Mouse (Mus musculus): ENCODE measurements around the gene Gadd45gip1.

The Gadd45gip1 gene

DNA sequence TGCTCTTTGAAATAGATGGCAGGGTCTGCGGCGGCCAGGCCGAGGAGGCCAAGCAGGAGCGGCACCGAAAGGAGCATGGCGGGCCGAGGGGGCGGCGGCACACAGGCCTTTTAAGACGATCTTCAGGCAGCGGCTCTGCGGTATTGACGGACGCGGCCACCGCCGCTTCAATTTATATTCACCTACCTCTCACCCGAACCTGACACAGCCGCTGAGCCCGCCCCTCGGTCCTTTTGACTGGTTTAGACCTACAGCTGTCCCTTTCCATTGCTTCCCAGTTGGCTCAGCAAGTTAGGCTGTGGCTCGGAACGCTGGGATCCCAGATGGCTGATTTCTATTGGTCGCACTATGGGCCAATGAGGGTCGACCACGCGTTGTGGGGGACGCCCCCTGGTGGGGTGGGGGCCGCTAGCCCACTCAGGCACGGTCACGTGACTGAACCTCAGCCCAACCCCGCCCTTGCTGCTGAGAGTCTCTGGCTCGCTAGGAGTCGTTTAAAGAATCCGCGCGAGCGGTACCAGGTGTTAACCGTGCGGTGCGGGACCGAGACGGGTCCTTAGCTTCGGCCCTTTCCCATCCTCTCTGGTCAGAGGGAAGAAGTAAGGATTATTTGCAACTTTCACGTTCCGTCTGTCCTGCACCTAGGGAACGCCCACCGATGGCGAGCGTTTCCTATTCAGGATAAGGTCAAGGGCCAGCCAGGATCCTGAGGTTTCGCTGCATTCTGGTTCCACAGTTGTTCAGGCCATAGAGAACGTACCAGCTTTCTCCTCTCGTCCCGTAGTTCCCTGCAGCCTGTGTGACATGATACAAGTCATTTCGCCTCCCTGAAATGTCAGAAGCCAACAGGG, 15.6 kb downstream of the Gadd45gip1 start, which contains the start of gene Calr:
Calr (minus strand) TSS at position 213 of the 851 bp plus-strand sequence.
- no peak for TF ChIP-seq GATA4 (IDR thresholded peaks at IDR 0.05; ENCODE audit: insufficient replicate concordance, low read length)

DNA sequence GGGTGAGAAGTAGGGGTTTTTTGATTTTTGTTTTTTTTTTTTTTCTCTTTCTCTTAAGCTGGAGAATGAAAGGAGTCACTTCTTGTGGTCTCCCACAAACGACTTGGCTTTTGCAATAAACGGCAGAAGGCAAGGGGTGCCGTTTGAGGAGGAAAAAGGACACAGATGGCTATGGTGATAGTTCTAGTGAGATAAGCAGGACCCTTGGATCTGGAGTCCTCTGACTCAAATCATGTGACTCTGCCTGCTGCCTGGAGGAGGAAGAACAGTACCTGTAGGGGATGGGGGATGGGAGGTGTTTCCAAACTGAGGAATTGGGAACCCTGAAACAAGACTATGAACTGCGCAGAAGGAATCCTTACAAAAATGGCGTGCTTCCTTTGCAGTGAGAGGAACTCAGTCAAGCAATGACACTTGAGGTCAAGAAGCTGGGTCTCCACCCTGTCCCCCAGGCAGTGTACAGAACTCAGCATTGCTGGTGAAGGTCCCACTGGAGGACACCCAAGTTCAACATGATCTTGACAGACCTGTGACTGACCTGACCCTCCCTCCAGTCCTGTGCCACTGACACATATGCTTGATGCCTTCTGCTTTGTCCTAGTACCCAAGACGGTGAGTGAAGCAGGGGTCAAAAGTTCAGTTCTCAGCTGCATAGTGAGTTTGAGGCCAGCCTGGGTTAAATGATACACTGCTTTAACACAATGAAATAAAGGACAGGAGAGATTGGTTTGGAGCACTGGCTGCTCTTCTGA, 16.5 kb downstream of the Gadd45gip1 start:
- TF ChIP-seq GATA4 (IDR thresholded peaks at IDR 0.05; ENCODE audit: insufficient replicate concordance, low read length), result no peak

GRCm38 (mm10) chr8:84856434-84856833, 25.1 kb downstream of the Gadd45gip1 start:
- no peak for TF ChIP-seq GATA4 (IDR thresholded peaks at IDR 0.05; ENCODE audit: insufficient replicate concordance, low read length)

GRCm38 (mm10) chr8:84856864-84857441, 25.6 kb downstream of the Gadd45gip1 start, which contains the start of gene Farsa:
Farsa (plus strand) TSS chr8:84856989.
- TF ChIP-seq GATA4 (IDR thresholded peaks at IDR 0.05; ENCODE audit: insufficient replicate concordance, low read length), result peak; percentile 87; the same call in 1 of the 2 replicates

GRCm38 (mm10) chr8:84871376-84872308, 40.3 kb downstream of the Gadd45gip1 start, which contains the start of gene Syce2:
Syce2 (plus strand) TSS chr8:84872111.
- no peak for TF ChIP-seq GATA4 (IDR thresholded peaks at IDR 0.05; ENCODE audit: insufficient replicate concordance, low read length)

GRCm38 (mm10) chr8:84872309-84872965, 41.1 kb downstream of the Gadd45gip1 start:
- TF ChIP-seq GATA4 (IDR thresholded peaks at IDR 0.05; ENCODE audit: insufficient replicate concordance, low read length), result no peak

- TF ChIP-seq GATA4 (IDR thresholded peaks at IDR 0.05; ENCODE audit: insufficient replicate concordance, low read length), result no peak
Observed at GRCm38 (mm10) chr8:84873016-84873415, 41.7 kb downstream of the Gadd45gip1 start.

- no peak for TF ChIP-seq GATA4 (IDR thresholded peaks at IDR 0.05; ENCODE audit: insufficient replicate concordance, low read length)
Observed at GRCm38 (mm10) chr8:84874339-84874738, 43.0 kb downstream of the Gadd45gip1 start.

DNA sequence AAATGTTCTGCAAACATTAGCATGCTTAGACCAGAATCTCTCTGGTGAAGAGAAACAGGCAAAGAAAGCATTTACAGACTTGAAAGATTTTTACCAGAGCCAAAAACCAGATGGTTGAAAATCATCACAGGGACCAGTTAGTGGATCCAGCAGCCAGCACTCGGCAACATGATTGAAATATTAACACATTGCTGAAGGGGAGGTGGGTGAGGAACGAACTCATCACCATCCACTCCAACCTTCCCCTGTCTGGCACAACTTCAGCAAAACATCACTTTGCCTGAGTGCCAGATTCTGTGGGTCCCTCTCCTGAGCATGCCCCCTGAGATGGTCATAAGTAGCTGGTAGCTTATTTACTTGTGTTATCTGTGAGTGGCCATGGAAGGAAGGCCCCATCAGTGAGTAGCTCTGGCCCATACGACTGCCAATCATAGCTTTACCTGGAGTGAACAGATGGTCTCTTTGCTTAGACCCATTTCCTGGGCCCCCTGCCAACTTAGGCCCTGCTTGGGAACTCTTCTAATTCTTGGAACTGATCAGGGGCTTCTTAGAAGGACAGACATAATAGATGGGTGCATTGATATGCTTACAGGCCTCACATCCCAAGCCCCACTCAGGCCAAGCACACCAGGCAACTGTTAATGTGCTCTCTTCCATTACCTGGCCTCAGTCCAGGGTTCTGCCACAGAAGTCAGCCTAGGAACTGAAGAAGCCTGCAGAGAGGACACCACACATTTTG, 46.1 kb downstream of the Gadd45gip1 start:
- TF ChIP-seq GATA4 (IDR thresholded peaks at IDR 0.05; ENCODE audit: insufficient replicate concordance, low read length), result no peak

DNA sequence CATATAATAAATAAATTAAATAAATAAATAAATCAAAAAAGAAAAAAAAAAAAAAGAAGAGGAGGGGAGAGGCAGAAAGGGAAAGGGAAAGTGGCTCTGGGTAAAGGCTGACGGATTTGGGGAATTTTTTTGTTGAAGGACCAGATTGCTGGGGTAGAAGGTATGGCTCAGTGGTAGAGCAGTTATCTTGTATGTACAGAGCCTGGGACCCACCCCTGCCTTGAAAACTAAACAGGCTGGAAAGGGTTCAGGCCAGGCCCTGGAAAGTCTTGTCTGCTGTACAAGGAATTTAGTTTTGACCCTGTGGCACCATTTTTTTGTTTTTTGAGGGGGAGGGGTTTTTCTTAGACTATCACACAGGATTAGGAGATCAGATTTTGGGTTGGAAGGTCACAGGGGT, 47.6 kb downstream of the Gadd45gip1 start:
- no peak for TF ChIP-seq GATA4 (IDR thresholded peaks at IDR 0.05; ENCODE audit: insufficient replicate concordance, low read length)

DNA sequence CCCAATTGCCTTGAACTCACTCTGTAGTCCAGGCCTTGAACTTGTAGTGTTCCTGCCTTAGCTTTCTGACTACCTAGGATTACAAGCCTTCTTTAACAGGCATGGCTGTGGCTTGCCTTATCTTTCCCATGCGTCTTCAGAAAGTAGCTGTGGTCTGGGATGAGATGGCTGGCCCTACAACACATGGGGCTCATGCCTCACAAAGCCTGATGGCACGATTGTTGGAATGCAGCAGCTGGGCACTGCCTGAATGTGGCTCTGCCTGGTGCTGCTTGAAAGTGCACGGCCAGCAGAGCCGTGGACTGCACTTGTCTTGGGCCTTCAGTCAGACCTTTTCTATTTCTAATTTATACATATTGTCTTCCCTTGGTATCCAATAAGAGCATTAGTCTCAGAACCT, 53.4 kb downstream of the Gadd45gip1 start:
- TF ChIP-seq GATA4 (IDR thresholded peaks at IDR 0.05; ENCODE audit: insufficient replicate concordance, low read length), result no peak
